Mouse (Mus musculus) G1E (cell line): Measurements from ENCODE around the gene Daxx.

Experiments used
- CTCF ChIP-seq: IDR thresholded peaks from 2 replicates; pipeline ENCODE4 v1.5.1; 2012; ENCODE audit warnings: low read depth, low read length, inconsistent platforms, mixed read lengths
- GATA1 ChIP-seq: IDR thresholded peaks from 2 replicates; pipeline ENCODE4 v1.6.1; 2012; ENCODE audit warnings: borderline replicate concordance, low read length, inconsistent platforms, mixed read lengths
- GATA2 ChIP-seq: IDR thresholded peaks from 2 replicates; pipeline ENCODE4 v1.6.1; 2012; ENCODE audit warnings: low read depth, low read length, inconsistent platforms, borderline replicate concordance
- POLR2AphosphoS5 ChIP-seq: IDR thresholded peaks from 2 replicates; pipeline ENCODE4 v1.6.1; 2012; ENCODE audit warnings: low read depth, low read length, inconsistent platforms; ENCODE audit not compliant: insufficient replicate concordance
- TAL1 ChIP-seq: conservative IDR thresholded peaks from 2 replicates; pipeline ENCODE4 v1.6.1; 2012; ENCODE audit warnings: low read depth, low read length, inconsistent platforms, mixed read lengths

GRCm38 (mm10) chr17:33953961-33954565 is 44.8 kb downstream of the Daxx start:
- TF ChIP-seq GATA1 (no peak), CTCF (no peak), POLR2AphosphoS5 (0 out of 2 replicates have a peak, but pooled peaks have one; percentile 75), TAL1 (no peak), GATA2 (no peak)
